Mouse (Mus musculus) kidney, embryonic 15.5 days (tissue): Measurements from ENCODE around the gene Celf5. TPM values are rescaled to one million over a fixed set of nuclear protein-coding genes. Genes with fewer than 3 reads are reported as not detected.

Experiments used
- ATAC-seq: fragments of 200-750 bp; cut with Nextera tagmentation; replicated peaks from 2 replicates; pipeline ENCODE4 v1.8.0; 2017; ENCODE audit warnings: moderate TSS enrichment; ENCODE audit not compliant: low FRiP score
- H3K27ac ChIP-seq: fragments of 300-500 bp; sonication (generic); 2 replicates; pipeline ENCODE4 v1.5.1; 2015; ENCODE audit warnings: mild to moderate bottlenecking, inconsistent platforms
- H3K27me3 ChIP-seq: fragments of 300-500 bp; sonication (generic); 2 replicates; pipeline ENCODE4 v1.6.1; 2015; ENCODE audit warnings: inconsistent platforms
- H3K36me3 ChIP-seq: fragments of 300-500 bp; sonication (generic); 2 replicates; pipeline ENCODE4 v1.6.1; 2015; ENCODE audit warnings: inconsistent platforms
- H3K4me1 ChIP-seq: fragments of 300-500 bp; sonication (generic); 2 replicates; pipeline ENCODE4 v1.6.1; 2015; ENCODE audit warnings: inconsistent platforms
- H3K4me2 ChIP-seq: fragments of 300-500 bp; sonication (generic); 2 replicates; pipeline ENCODE4 v1.6.1; 2015; ENCODE audit warnings: moderate library complexity, mild to moderate bottlenecking, inconsistent platforms
- H3K4me3 ChIP-seq: fragments of 300-500 bp; sonication (generic); replicated peaks from 2 replicates; pipeline ENCODE4 v1.5.1; 2015; ENCODE audit warnings: mild to moderate bottlenecking, inconsistent platforms
- H3K9ac ChIP-seq: fragments of 300-500 bp; sonication (generic); 2 replicates; pipeline ENCODE4 v1.6.1; 2015; ENCODE audit warnings: mild to moderate bottlenecking, inconsistent platforms
- H3K9me3 ChIP-seq: fragments of 300-500 bp; sonication (generic); replicated peaks from 2 replicates; pipeline ENCODE4 v1.6.1; 2016; ENCODE audit warnings: inconsistent platforms
- WGBS: fragments of 180-500 bp; shearing (Covaris S2); methylation state at CpG from one replicate; pipeline ENCODE4 v1.1.7; 2015; ENCODE audit warnings: mixed read lengths; 5-methylcytosine and 5-hydroxymethylcytosine counted together
- polyA plus RNA-seq: library from polyadenylated mRNA; unstranded; fragments of >200 nt; fragmentation: Nextera tagmentation; extraction: Ambion mirVana; gene quantifications from 2 replicates; pipeline ENCODE4 v1.2.1, GENCODE M21; 2015

Celf5 gene
- polyA plus RNA-seq, 1 experiment from 2014 or later = 0.82 TPM

- Histone ChIP-seq H3K27me3 (no peaks in the 10 kb centered on the region), H3K4me2 (no peak overlapping the region), H3K9me3 (no peaks in the 10 kb centered on the region), H3K9ac (no peak overlapping the region), H3K27ac (0 out of 2 replicates have a peak overlapping the region, but pooled peaks have one; percentile 6), H3K4me3 (no peak overlapping the region), H3K4me1 (peaks cover 75% of the 10 kb centered on the region), H3K36me3 (no peaks in the 10 kb centered on the region)
- ATAC-seq = no peak
- 89% methylated on average over 7 of the region's 7 CpGs for WGBS
Observed at GRCm38 (mm10) chr10:81428507-81428870, 54.0 kb downstream of the Celf5 start.

DNA sequence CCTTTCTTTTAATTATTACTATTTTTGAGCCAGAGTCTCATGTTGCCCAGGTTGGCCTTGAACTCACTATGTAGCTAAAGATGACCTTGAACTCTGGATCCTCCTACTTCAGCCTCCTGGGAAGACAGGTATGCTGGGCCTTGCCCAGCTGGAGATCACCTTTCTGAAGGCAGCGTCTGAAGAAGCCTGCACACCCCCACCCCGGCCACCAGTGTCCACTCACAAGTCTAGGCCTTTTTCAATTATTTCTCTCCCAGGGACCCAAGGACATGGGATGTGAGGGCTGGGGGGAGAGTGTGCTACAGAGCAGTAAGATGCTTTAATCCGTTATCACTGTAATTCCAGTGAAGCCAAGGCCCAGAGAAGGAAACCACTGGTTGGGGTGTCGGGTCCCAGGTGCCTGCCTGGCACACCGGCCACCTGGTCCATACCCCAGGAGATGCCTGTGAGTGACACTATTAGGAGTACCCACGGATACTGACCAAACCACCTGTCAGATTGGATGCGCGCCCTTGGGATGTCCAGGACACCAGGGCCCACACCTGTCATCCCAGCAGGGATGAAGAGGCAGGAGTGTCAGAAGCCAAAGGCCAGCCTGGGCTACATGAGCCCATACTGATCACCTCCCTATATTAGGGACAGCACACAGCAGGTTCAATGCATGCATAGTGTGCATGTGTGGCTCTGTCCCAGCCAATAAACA lies 54.6 kb downstream of the Celf5 start:
- Histone ChIP-seq H3K27me3 (no peaks in the 10 kb centered on the region), H3K9ac (no peak overlapping the region), H3K4me3 (no peak overlapping the region), H3K4me1 (peaks cover 72% of the 10 kb centered on the region), H3K27ac (0 out of 2 replicates have a peak overlapping the region, but pooled peaks have one; percentile 45), H3K36me3 (no peaks in the 10 kb centered on the region), H3K9me3 (no peaks in the 10 kb centered on the region), H3K4me2 (no peak overlapping the region)
- WGBS = 79% methylated on average over 8 of the region's 8 CpGs
- no peak for ATAC-seq

DNA sequence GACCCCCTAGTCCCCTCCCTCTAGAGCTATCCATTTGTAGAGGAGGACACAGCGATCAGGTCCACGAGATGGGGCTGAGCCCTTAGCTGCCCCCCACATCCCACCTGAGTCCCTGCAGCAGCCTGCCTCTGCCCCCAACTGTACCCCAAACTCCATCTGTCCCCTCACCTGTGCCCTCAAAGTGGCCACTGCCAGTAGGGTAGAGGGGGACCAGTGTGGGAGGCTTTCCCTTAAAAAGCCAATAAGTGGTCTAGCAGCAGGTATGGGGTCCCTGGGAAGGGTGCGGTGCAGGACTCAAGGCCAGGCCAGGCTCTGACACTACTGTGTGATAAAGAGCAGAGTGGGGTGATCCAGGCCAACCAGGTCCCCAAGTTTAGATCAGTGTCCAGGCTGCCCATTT lies 55.2 kb downstream of the Celf5 start:
- Histone ChIP-seq H3K4me1 (peaks cover 69% of the 10 kb centered on the region), H3K9ac (peak overlapping the region; percentile 73), H3K27ac (0 out of 2 replicates have a peak overlapping the region, but pooled peaks have one; percentile 34), H3K27me3 (no peaks in the 10 kb centered on the region), H3K4me3 (peak overlapping the region; percentile 73), H3K4me2 (peak overlapping the region; percentile 91), H3K36me3 (no peaks in the 10 kb centered on the region), H3K9me3 (no peaks in the 10 kb centered on the region)
- WGBS = 27% methylated on average over 3 of the region's 3 CpGs
- ATAC-seq = no peak

GRCm38 (mm10) chr10:81426897-81427296 lies 55.6 kb downstream of the Celf5 start:
- Histone ChIP-seq H3K9me3 (no peaks in the 10 kb centered on the region), H3K4me2 (peak overlapping the region; percentile 91), H3K36me3 (no peaks in the 10 kb centered on the region), H3K27ac (peak overlapping the region; percentile 79), H3K9ac (peak overlapping the region; percentile 73), H3K4me3 (peak overlapping the region; percentile 73), H3K4me1 (peaks cover 67% of the 10 kb centered on the region), H3K27me3 (no peaks in the 10 kb centered on the region)
- under 1% methylated on average over 35 of the region's 38 CpGs for WGBS
- no peak for ATAC-seq

DNA sequence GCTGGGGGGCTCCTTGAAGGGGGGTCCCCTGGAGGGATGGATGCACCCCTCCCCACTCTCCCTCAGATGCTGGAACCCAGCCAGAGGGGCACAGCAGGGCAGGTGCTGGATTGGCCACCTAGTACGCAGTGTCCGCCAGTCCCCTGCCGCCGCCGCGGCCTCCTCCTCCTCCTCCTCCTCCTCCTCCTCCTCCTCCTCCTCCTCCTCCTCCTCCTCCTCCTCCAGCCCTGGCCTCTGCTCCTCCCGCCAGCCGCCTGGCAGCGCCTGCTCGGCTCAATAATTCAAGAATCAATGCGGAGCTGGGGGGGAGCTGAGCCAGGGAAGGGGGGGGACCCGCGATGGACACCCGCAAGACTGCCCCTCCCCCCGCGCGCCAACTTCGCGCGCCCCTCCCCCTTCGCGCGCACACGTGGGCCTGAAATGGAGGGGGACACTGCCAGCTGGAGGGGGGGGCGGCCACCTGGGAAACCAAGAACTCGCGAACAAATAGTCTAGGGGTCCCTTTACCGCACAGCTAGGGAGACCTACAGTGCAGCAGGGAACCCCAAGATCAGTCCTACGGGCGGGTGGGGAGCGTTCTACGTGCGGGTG lies 56.3 kb downstream of the Celf5 start:
- ATAC-seq = no peak
- H3K27ac ChIP-seq = peak overlapping the region; percentile 84
- H3K9ac ChIP-seq = peak overlapping the region; percentile 73
- H3K4me3 ChIP-seq = peak overlapping the region; percentile 73
- H3K27me3 ChIP-seq = no peaks in the 10 kb centered on the region
- H3K9me3 ChIP-seq = no peaks in the 10 kb centered on the region
- no peaks in the 10 kb centered on the region for H3K36me3 ChIP-seq
- 2% methylated on average over 13 of the region's 33 CpGs for WGBS
- H3K4me1 ChIP-seq = peaks cover 66% of the 10 kb centered on the region
- H3K4me2 ChIP-seq = peak overlapping the region; percentile 91

DNA sequence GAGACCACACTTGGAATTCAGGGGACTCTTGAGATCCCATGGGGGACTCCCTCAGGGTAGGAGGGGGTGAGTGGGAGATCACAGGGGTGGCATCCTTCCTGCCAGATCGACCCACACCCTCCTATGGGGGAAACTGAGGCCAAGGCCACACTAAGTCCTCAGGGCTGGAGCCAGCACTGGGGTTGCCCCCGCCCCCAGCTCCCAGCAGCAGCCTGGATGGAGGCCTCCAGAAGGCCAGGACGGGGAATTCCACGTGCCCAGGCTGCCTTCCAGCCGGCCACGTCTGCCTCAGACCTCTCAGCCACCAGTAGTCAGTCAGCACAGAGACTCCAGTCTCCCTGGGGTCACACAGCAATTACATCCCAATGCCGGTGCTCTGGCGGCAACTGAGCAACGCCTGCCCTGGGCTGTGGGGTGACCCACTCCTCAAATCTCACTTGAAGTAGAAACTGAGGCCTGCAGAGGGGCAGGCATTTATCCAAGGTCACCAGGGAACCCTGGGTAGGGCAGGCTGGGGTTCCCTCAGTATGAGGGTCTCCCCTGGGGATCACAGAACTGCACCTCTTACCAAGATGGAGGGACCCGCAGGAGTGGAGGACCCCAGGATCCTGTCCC lies 57.2 kb downstream of the Celf5 start:
- 30% methylated on average over 10 of the region's 10 CpGs for WGBS
- Histone ChIP-seq H3K27me3 (no peaks in the 10 kb centered on the region), H3K36me3 (peaks cover 6% of the 10 kb centered on the region; the same call in 1 of the 2 replicates)

DNA sequence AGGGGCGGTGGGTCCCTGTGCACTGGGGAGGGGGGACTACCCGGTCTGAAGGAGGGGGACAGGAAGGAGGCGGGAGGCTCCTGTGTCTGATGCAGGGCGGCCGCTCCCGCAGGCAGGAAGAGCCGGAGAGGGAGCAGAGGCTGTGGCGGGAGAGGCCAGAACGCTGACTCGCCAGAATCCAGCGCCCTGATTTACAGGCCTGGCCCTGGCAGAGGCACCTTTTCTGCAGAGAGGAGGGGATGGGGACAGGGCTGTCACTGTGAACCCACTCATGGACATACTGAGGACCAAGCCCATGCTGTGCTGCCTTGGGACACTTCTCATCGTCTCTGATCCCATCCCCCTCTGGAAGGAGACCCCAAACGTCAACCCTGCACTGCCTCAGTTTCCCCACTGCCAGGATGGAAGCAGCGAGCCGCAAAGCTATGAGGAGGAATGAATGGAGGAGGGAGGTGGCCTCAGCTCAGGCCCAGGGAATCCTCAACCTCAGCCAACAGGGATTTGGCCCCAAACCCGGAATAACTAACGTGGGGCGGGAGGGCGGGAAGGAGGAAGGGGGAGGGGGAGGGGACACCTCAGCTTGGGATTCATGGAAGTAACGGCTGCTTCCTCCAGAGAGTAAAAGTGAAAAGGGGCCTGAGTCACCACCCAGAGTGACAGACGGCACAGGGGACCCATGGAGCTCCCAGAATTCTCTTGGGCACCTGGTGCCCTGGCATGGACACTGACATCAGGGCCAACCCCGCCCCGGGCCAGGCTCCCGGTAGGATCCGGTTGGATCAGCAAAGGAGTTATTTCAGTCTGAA lies 58.1 kb downstream of the Celf5 start:
- Histone ChIP-seq H3K36me3 (peaks cover 15% of the 10 kb centered on the region; the same call in 1 of the 2 replicates), H3K4me2 (peak overlapping the region; percentile 91), H3K4me3 (peak overlapping the region; percentile 73), H3K9me3 (no peaks in the 10 kb centered on the region), H3K4me1 (peaks cover 63% of the 10 kb centered on the region), H3K27me3 (no peaks in the 10 kb centered on the region), H3K27ac (peak overlapping the region; percentile 84), H3K9ac (peak overlapping the region; percentile 41)
- peak; percentile 35 for ATAC-seq
- 6% methylated on average over 25 of the region's 25 CpGs for WGBS

More for the DNA sequence above, 57.2 kb downstream of the Celf5 start:
- no peak for ATAC-seq
- H3K4me1 ChIP-seq = peaks cover 62% of the 10 kb centered on the region
- H3K9ac ChIP-seq = peak overlapping the region; percentile 11; the same call in 1 of the 2 replicates
- H3K4me2 ChIP-seq = peak overlapping the region; percentile 91
- H3K4me3 ChIP-seq = peak overlapping the region; percentile 73
- H3K27ac ChIP-seq = peak overlapping the region; percentile 84
- H3K9me3 ChIP-seq = no peaks in the 10 kb centered on the region

DNA sequence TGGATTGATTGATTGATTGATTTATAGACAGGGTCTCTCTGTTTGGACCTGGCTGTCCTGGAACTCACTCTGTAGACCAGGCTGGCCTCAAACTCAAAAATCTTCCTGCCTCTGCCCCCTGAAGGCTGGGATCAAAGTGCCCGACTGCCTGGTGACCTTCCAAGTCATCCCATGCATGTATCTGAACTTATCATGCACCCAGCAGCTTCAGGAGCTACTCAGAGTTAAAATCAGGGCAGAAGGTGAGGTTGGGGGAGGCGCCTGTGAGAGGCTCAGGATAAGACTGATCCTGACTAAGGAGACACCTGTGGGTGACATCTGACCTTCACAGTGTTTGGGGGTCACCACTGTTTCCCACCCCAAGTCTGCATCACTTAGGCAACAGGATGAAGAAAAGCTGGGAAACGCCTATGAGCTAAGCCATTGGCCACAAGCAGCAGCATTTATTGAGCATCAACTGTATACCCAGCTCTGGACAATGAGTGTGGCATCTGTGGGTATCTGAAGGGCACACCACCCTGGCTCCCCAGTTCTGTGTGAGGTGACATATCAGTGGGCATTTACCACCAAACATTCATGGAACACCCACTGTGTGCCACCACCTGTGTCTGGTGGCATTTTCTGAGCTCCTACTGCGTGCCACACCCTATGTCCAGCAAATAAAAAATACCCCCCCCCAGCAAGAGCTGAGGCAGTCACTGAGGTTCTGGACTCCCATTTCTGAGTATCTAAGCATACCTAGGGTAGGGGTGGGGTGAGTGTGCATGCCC lies 58.8 kb downstream of the Celf5 start:
- H3K27me3 ChIP-seq = no peaks in the 10 kb centered on the region
- H3K4me1 ChIP-seq = peaks cover 65% of the 10 kb centered on the region
- 65% methylated on average over 4 of the region's 4 CpGs for WGBS
- ATAC-seq = no peak
- H3K36me3 ChIP-seq = peaks cover 19% of the 10 kb centered on the region; the same call in 1 of the 2 replicates
- peak overlapping the region; percentile 41 for H3K9ac ChIP-seq
- peak overlapping the region; percentile 91 for H3K4me2 ChIP-seq
- peak overlapping the region; percentile 84 for H3K27ac ChIP-seq
- peak overlapping the region; percentile 73 for H3K4me3 ChIP-seq
- no peaks in the 10 kb centered on the region for H3K9me3 ChIP-seq

GRCm38 (mm10) chr10:81422661-81423217 lies 59.8 kb downstream of the Celf5 start:
- Histone ChIP-seq H3K9me3 (no peaks in the 10 kb centered on the region), H3K4me1 (peaks cover 74% of the 10 kb centered on the region), H3K27ac (no peak overlapping the region), H3K9ac (no peak overlapping the region), H3K27me3 (no peaks in the 10 kb centered on the region), H3K4me2 (no peak overlapping the region), H3K36me3 (peaks cover 19% of the 10 kb centered on the region; the same call in 1 of the 2 replicates), H3K4me3 (no peak overlapping the region)
- 89% methylated on average over 3 of the region's 3 CpGs for WGBS
- ATAC-seq = no peak

DNA sequence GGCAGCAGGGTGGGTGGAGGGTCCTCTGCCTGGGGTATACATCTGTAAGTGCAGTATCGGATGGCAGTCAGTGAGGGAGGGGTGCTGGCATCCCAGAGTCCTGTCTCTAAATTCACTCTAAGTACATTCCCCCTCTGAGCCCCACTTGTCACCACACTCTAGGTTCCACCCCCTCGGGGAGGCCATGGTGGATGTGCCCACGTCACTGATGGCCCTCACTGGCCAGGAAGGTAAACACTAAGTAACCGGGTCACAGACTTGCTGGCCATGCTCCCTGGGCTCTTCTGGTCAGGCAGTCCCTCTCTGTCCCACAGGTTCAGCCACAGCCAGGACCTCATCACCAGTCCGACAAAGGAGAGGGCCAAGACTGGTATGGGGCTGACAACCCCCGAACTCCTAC lies 60.3 kb downstream of the Celf5 start:
- no peak overlapping the region for H3K4me3 ChIP-seq
- no peak for ATAC-seq
- no peak overlapping the region for H3K9ac ChIP-seq
- no peaks in the 10 kb centered on the region for H3K9me3 ChIP-seq
- H3K36me3 ChIP-seq = peaks cover 19% of the 10 kb centered on the region; the same call in 1 of the 2 replicates
- H3K27me3 ChIP-seq = no peaks in the 10 kb centered on the region
- H3K4me1 ChIP-seq = peaks cover 76% of the 10 kb centered on the region
- H3K27ac ChIP-seq = no peak overlapping the region
- no peak overlapping the region for H3K4me2 ChIP-seq
- 70% methylated on average over 6 of the region's 6 CpGs for WGBS

- Histone ChIP-seq H3K27ac (no peak overlapping the region), H3K9me3 (no peaks in the 10 kb centered on the region), H3K27me3 (no peaks in the 10 kb centered on the region), H3K36me3 (peaks cover 19% of the 10 kb centered on the region; the same call in 1 of the 2 replicates), H3K4me3 (no peak overlapping the region), H3K9ac (no peak overlapping the region), H3K4me1 (peaks cover 76% of the 10 kb centered on the region), H3K4me2 (no peak overlapping the region)
- WGBS = 66% methylated on average over 5 of the region's 5 CpGs
- no peak for ATAC-seq
Observed at GRCm38 (mm10) chr10:81421797-81422100, 60.8 kb downstream of the Celf5 start.
